Mouse (Mus musculus): ENCODE results near the gene Scarb2. TPM values are rescaled to one million over a fixed set of nuclear protein-coding genes. Genes with fewer than 3 reads are reported as not detected.

Gene Scarb2
- polyA plus RNA-seq, 1 experiment from 2014 or later = 26.7 TPM

GRCm38 (mm10) chr5:92488408-92488807, 18.2 kb downstream of the Scarb2 start:
- Histone ChIP-seq H3K27ac (ENCODE audit: low read length) (no peak overlapping the region), H3K9ac (ENCODE audit: low read depth, low read length) (no peak overlapping the region), H3K4me2 (ENCODE audit: low read length) (no peak overlapping the region), H3K27me3 (ENCODE audit: control insufficient read depth, insufficient read depth, low read depth, low read length) (no peaks in the 10 kb centered on the region), H3K36me3 (ENCODE audit: control insufficient read depth, insufficient read depth, low read length) (peaks cover 18% of the 10 kb centered on the region), H3K4me3 (ENCODE audit: low read depth, low read length) (no peak overlapping the region), H3K4me1 (ENCODE audit: control insufficient read depth, insufficient read depth, low read length) (no peaks in the 10 kb centered on the region), H3K9me3 (replicated peaks; ENCODE audit: control insufficient read depth, low read length, poor library complexity, severe bottlenecking) (no peaks in the 10 kb centered on the region)
- no peak for ATAC-seq
- 82% methylated on average over 3 of the region's 3 CpGs for WGBS

DNA sequence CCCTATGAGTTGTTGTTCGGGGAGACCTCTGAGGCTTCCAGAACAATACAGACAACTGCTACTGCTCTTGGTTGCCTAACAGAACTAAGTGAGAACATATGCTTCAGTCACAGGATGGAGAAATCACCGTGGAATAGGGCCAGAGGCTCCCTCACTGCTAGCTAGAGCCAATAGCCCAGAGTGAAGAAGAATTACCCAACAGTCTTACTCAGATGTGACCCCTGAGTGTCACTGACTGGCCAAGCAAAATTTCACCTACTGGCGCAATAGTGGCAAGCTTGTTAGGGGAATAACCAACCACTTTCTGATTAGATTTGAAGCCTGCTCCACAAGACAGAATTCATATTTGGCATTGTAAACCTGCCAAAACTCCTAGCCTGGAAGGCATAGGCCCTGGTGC, 19.9 kb downstream of the Scarb2 start:
- WGBS = 98% methylated on average over 3 of the region's 3 CpGs
- no peak overlapping the region for H3K27ac ChIP-seq (ENCODE audit: low read length)
- H3K4me1 ChIP-seq (ENCODE audit: control insufficient read depth, insufficient read depth, low read length) = no peaks in the 10 kb centered on the region
- no peak overlapping the region for H3K4me3 ChIP-seq (ENCODE audit: low read depth, low read length)
- H3K4me2 ChIP-seq (ENCODE audit: low read length) = no peak overlapping the region
- ATAC-seq = no peak
- H3K9me3 ChIP-seq (replicated peaks; ENCODE audit: control insufficient read depth, low read length, poor library complexity, severe bottlenecking) = 0 out of 2 replicates have a peak, but pooled peaks cover 4% of the 10 kb centered on the region
- peaks cover 30% of the 10 kb centered on the region for H3K36me3 ChIP-seq (ENCODE audit: control insufficient read depth, insufficient read depth, low read length)
- H3K27me3 ChIP-seq (ENCODE audit: control insufficient read depth, insufficient read depth, low read depth, low read length) = no peaks in the 10 kb centered on the region
- H3K9ac ChIP-seq (ENCODE audit: low read depth, low read length) = no peak overlapping the region

DNA sequence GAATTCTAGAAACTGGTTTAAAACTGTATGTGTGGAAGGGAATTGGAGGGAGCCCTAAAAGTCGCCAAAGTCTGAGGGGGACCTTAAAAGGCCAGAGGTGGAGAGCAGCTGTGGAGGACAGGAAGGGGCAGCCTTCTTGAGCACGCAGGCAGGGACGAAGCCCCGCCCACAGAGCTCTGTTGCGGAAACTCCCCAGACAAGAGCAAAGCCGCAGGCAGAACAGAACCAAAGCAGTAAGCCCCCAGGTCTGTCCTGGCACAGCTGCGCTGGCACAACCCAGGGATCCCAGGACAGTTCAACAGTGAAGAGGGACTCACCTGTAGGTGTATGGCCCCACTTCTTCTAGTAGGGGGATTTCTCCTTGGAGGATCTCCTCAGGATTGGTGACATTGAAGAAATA, 21.8 kb downstream of the Scarb2 start:
- no peak for ATAC-seq
- 0 out of 2 replicates have a peak, but pooled peaks cover 4% of the 10 kb centered on the region for H3K9me3 ChIP-seq (replicated peaks; ENCODE audit: control insufficient read depth, low read length, poor library complexity, severe bottlenecking)
- H3K36me3 ChIP-seq (ENCODE audit: control insufficient read depth, insufficient read depth, low read length) = peaks cover 30% of the 10 kb centered on the region
- no peak overlapping the region for H3K9ac ChIP-seq (ENCODE audit: low read depth, low read length)
- WGBS = 71% methylated on average over 7 of the region's 7 CpGs
- no peaks in the 10 kb centered on the region for H3K4me1 ChIP-seq (ENCODE audit: control insufficient read depth, insufficient read depth, low read length)
- no peaks in the 10 kb centered on the region for H3K27me3 ChIP-seq (ENCODE audit: control insufficient read depth, insufficient read depth, low read depth, low read length)
- no peak overlapping the region for H3K4me2 ChIP-seq (ENCODE audit: low read length)
- H3K27ac ChIP-seq (ENCODE audit: low read length) = no peak overlapping the region
- H3K4me3 ChIP-seq (ENCODE audit: low read depth, low read length) = no peak overlapping the region

DNA sequence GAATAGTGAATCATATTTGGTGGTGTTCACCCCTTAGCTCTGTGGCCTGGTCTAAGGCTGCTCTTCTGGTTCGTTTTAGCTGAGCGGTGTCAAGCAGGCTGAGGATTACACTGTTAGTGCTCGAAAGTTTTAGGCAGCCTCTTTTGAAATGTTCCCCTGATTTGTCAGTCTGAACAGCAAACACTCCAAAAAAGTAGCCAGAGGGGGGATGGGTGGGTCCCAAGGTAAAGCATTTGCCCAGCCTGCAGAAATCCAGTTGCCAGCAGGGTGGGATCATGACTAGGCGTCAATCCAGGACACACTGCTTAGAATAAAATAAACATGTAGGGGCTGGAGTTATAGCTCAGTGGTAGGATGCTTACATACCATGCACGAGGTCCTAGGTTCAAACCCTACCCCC, 33.8 kb downstream of the Scarb2 start:
- H3K4me3 ChIP-seq (ENCODE audit: low read depth, low read length) = no peak overlapping the region
- H3K27ac ChIP-seq (ENCODE audit: low read length) = no peak overlapping the region
- H3K36me3 ChIP-seq (ENCODE audit: control insufficient read depth, insufficient read depth, low read length) = no peaks in the 10 kb centered on the region
- no peak overlapping the region for H3K9ac ChIP-seq (ENCODE audit: low read depth, low read length)
- WGBS = 82% methylated on average over 5 of the region's 5 CpGs
- no peak for ATAC-seq
- no peaks in the 10 kb centered on the region for H3K27me3 ChIP-seq (ENCODE audit: control insufficient read depth, insufficient read depth, low read depth, low read length)
- H3K9me3 ChIP-seq (replicated peaks; ENCODE audit: control insufficient read depth, low read length, poor library complexity, severe bottlenecking) = no peaks in the 10 kb centered on the region
- no peaks in the 10 kb centered on the region for H3K4me1 ChIP-seq (ENCODE audit: control insufficient read depth, insufficient read depth, low read length)
- H3K4me2 ChIP-seq (ENCODE audit: low read length) = no peak overlapping the region

DNA sequence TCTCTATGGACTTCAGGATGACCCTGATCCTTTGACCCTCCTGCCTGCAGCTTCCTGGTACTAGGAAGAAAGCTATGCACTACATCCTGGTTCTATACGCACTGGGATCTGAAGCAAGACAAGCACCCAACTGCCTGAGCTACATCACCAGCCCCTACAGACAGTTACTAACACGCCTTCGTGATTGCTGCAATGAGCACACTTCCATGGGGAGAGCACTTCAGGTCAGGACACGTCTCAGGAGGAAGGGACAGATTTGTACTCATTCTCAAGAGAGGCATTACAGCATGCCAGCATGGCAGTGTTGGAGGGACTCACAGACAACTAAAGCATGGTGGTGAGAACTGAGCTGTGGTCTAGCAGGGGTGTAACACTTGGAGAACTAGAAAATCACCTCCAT, 35.1 kb downstream of the Scarb2 start:
- Histone ChIP-seq H3K9ac (ENCODE audit: low read depth, low read length) (no peak overlapping the region), H3K4me2 (ENCODE audit: low read length) (no peak overlapping the region), H3K36me3 (ENCODE audit: control insufficient read depth, insufficient read depth, low read length) (no peaks in the 10 kb centered on the region), H3K9me3 (replicated peaks; ENCODE audit: control insufficient read depth, low read length, poor library complexity, severe bottlenecking) (no peaks in the 10 kb centered on the region), H3K27me3 (ENCODE audit: control insufficient read depth, insufficient read depth, low read depth, low read length) (no peaks in the 10 kb centered on the region), H3K27ac (ENCODE audit: low read length) (no peak overlapping the region), H3K4me1 (ENCODE audit: control insufficient read depth, insufficient read depth, low read length) (no peaks in the 10 kb centered on the region), H3K4me3 (ENCODE audit: low read depth, low read length) (no peak overlapping the region)
- no peak for ATAC-seq
- WGBS = 95% methylated on average over 4 of the region's 4 CpGs

GRCm38 (mm10) chr5:92469201-92470130, 37.2 kb downstream of the Scarb2 start:
- no peak overlapping the region for H3K4me3 ChIP-seq (ENCODE audit: low read depth, low read length)
- H3K9me3 ChIP-seq (replicated peaks; ENCODE audit: control insufficient read depth, low read length, poor library complexity, severe bottlenecking) = no peaks in the 10 kb centered on the region
- no peaks in the 10 kb centered on the region for H3K4me1 ChIP-seq (ENCODE audit: control insufficient read depth, insufficient read depth, low read length)
- no peaks in the 10 kb centered on the region for H3K36me3 ChIP-seq (ENCODE audit: control insufficient read depth, insufficient read depth, low read length)
- no peak overlapping the region for H3K9ac ChIP-seq (ENCODE audit: low read depth, low read length)
- no peaks in the 10 kb centered on the region for H3K27me3 ChIP-seq (ENCODE audit: control insufficient read depth, insufficient read depth, low read depth, low read length)
- no peak overlapping the region for H3K27ac ChIP-seq (ENCODE audit: low read length)
- WGBS = 94% methylated on average over 18 of the region's 18 CpGs
- no peak overlapping the region for H3K4me2 ChIP-seq (ENCODE audit: low read length)
- no peak for ATAC-seq

DNA sequence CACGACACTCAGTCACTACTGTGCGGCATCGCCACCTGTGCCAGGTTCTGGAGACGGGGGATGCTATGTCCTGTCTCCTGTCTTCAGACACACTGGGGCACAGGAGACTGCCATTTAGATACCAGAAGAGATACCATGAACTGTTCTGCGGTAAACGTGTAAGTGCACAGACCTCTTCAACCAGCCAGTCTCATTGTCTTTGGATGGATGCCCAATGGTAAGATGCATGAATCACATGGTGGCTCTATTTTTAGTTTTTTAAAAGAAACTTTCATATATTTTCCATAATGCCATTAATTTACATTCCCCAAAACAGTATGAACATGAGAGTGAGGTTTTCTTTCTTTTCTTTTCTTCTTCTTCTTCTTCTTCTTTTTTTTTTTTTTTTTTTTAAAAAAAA, 38.4 kb downstream of the Scarb2 start:
- no peaks in the 10 kb centered on the region for H3K4me1 ChIP-seq (ENCODE audit: control insufficient read depth, insufficient read depth, low read length)
- H3K9ac ChIP-seq (ENCODE audit: low read depth, low read length) = no peak overlapping the region
- ATAC-seq = no peak
- no peaks in the 10 kb centered on the region for H3K36me3 ChIP-seq (ENCODE audit: control insufficient read depth, insufficient read depth, low read length)
- no peak overlapping the region for H3K27ac ChIP-seq (ENCODE audit: low read length)
- H3K9me3 ChIP-seq (replicated peaks; ENCODE audit: control insufficient read depth, low read length, poor library complexity, severe bottlenecking) = no peaks in the 10 kb centered on the region
- 92% methylated on average over 6 of the region's 6 CpGs for WGBS
- H3K4me3 ChIP-seq (ENCODE audit: low read depth, low read length) = no peak overlapping the region
- no peaks in the 10 kb centered on the region for H3K27me3 ChIP-seq (ENCODE audit: control insufficient read depth, insufficient read depth, low read depth, low read length)
- no peak overlapping the region for H3K4me2 ChIP-seq (ENCODE audit: low read length)

- no peaks in the 10 kb centered on the region for H3K4me1 ChIP-seq (ENCODE audit: control insufficient read depth, insufficient read depth, low read length)
- H3K9ac ChIP-seq (ENCODE audit: low read depth, low read length) = no peak overlapping the region
- ATAC-seq = no peak
- H3K27me3 ChIP-seq (ENCODE audit: control insufficient read depth, insufficient read depth, low read depth, low read length) = no peaks in the 10 kb centered on the region
- no peaks in the 10 kb centered on the region for H3K9me3 ChIP-seq (replicated peaks; ENCODE audit: control insufficient read depth, low read length, poor library complexity, severe bottlenecking)
- H3K36me3 ChIP-seq (ENCODE audit: control insufficient read depth, insufficient read depth, low read length) = no peaks in the 10 kb centered on the region
- no peak overlapping the region for H3K27ac ChIP-seq (ENCODE audit: low read length)
- WGBS = 87% methylated on average over 8 of the region's 8 CpGs
- H3K4me3 ChIP-seq (ENCODE audit: low read depth, low read length) = no peak overlapping the region
- no peak overlapping the region for H3K4me2 ChIP-seq (ENCODE audit: low read length)
Measured at GRCm38 (mm10) chr5:92467102-92467766, 39.4 kb downstream of the Scarb2 start.

DNA sequence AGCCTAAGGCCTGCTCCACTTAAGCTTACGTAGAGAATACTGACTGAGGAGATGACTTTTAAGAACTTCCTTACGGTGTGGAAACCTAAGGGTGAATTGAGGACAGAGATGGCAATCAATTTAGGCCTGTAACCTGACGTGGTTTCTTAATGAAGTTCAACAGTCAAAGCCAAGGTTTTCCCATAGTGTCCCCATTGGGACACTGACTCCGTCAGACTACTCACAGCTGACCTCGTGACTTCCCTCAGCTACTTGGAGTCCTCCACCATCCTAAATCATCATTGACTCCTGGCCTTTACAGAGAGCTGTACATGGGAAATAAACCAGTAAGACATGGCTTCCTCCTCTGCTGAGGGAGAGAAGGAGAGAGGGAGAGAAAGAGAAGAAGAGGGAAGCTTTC, 41.1 kb downstream of the Scarb2 start:
- Histone ChIP-seq H3K9ac (ENCODE audit: low read depth, low read length) (no peak overlapping the region), H3K4me3 (ENCODE audit: low read depth, low read length) (no peak overlapping the region), H3K27me3 (ENCODE audit: control insufficient read depth, insufficient read depth, low read depth, low read length) (no peaks in the 10 kb centered on the region), H3K36me3 (ENCODE audit: control insufficient read depth, insufficient read depth, low read length) (no peaks in the 10 kb centered on the region; the same call in 1 of the 2 replicates), H3K4me2 (ENCODE audit: low read length) (no peak overlapping the region), H3K9me3 (replicated peaks; ENCODE audit: control insufficient read depth, low read length, poor library complexity, severe bottlenecking) (no peaks in the 10 kb centered on the region), H3K4me1 (ENCODE audit: control insufficient read depth, insufficient read depth, low read length) (no peaks in the 10 kb centered on the region), H3K27ac (ENCODE audit: low read length) (no peak overlapping the region)
- no peak for ATAC-seq
- 91% methylated on average over 5 of the region's 5 CpGs for WGBS
